Mouse (Mus musculus) G1E (cell line): ENCODE results near the gene 4930558K02Rik. TPM values are rescaled to one million over a fixed set of nuclear protein-coding genes. Genes with fewer than 3 reads are reported as not detected.

Experiments
- ATAC-seq: 2 replicates; pipeline ENCODE4 v1.8.0; 2016; ENCODE audit warnings: mild to moderate bottlenecking; ENCODE audit not compliant: insufficient number of reproducible peaks, poor library complexity, low FRiP score, severe bottlenecking; ENCODE audit errors: extremely low read depth
- DNase-seq: peaks from one replicate; pipeline ENCODE4 v3.0.0; 2012; ENCODE audit warnings: low spot score
- H3K27me3 ChIP-seq: 2 replicates; pipeline ENCODE4 v1.6.1; 2012; ENCODE audit warnings: mild to moderate bottlenecking, low read length, inconsistent platforms; ENCODE audit not compliant: insufficient read depth
- H3K36me3 ChIP-seq: replicated peaks from 2 replicates; pipeline ENCODE3; 2012; ENCODE audit warnings: mild to moderate bottlenecking, inconsistent platforms
- H3K4me1 ChIP-seq: 2 replicates; pipeline ENCODE4 v1.6.1; 2012; ENCODE audit warnings: low read depth, low read length, inconsistent platforms, mixed read lengths; ENCODE audit not compliant: insufficient read depth
- H3K4me3 ChIP-seq: 2 replicates; pipeline ENCODE4 v1.5.1; 2012; ENCODE audit warnings: low read depth, mild to moderate bottlenecking, inconsistent platforms, low read length, moderate library complexity, mixed read lengths
- H3K9me3 ChIP-seq: replicated peaks from 2 replicates; pipeline ENCODE4 v1.6.1; 2012; ENCODE audit warnings: inconsistent platforms
- CTCF ChIP-seq: IDR thresholded peaks from 2 replicates; pipeline ENCODE4 v1.5.1; 2012; ENCODE audit warnings: low read depth, low read length, inconsistent platforms, mixed read lengths
- GATA1 ChIP-seq: IDR thresholded peaks from 2 replicates; pipeline ENCODE4 v1.6.1; 2012; ENCODE audit warnings: borderline replicate concordance, low read length, inconsistent platforms, mixed read lengths
- GATA2 ChIP-seq: IDR thresholded peaks from 2 replicates; pipeline ENCODE4 v1.6.1; 2012; ENCODE audit warnings: low read depth, low read length, inconsistent platforms, borderline replicate concordance
- POLR2AphosphoS5 ChIP-seq: IDR thresholded peaks from 2 replicates; pipeline ENCODE4 v1.6.1; 2012; ENCODE audit warnings: low read depth, low read length, inconsistent platforms; ENCODE audit not compliant: insufficient replicate concordance
- TAL1 ChIP-seq: conservative IDR thresholded peaks from 2 replicates; pipeline ENCODE4 v1.6.1; 2012; ENCODE audit warnings: low read depth, low read length, inconsistent platforms, mixed read lengths
- polyA plus RNA-seq: library from polyadenylated mRNA; stranded (reverse); fragments of >175 nt; gene quantifications from 2 replicates; pipeline ENCODE4 v1.2.3, GENCODE M21; 2012
- total RNA-seq, 2 experiments: library from RNA; stranded (forward) in 1 of 2; stranded (reverse) in 1 of 2; fragments of 200-1000 nt in 1 of 2; fragments of >200 nt in 1 of 2; fragmentation: Nextera tagmentation in 1 of 2; gene quantifications; 2 replicates each; pipeline ENCODE4 v1.2.3; 2014 to 2017

4930558K02Rik gene
- total and polyA plus RNA-seq, 3 experiments: not detected

DNA sequence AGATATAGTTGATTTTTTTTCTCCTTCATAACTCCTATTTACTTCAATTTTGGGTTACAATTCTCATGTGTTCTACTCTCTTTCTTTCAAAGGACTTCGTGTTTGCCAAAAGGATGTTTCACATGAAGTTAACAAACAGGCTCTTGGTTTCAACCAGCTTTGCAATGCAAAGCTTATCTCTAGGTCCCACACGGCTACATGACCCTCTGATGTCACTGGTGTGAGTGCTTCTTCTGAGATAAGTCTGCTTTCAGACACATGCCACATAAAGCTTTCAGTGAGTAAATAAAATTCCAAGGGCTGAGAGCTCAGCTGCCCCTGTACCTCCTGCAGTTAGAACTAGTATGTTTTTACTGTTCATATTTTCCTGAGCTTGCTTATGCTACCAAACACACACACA is 84.9 kb downstream of the 4930558K02Rik start:
- peaks cover 46% of the 10 kb centered on the region for H3K4me1 ChIP-seq
- peak; percentile 93 for ATAC-seq
- H3K4me3 ChIP-seq: no peak overlapping the region; the same call in 1 of the 2 replicates

GRCm38 (mm10) chr1:161894126-161894525 is 85.3 kb downstream of the 4930558K02Rik start:
- ATAC-seq (peak; percentile 32), DNase-seq (no peak)
- H3K27me3 ChIP-seq: no peaks in the 10 kb centered on the region
- H3K4me1 ChIP-seq: peaks cover 47% of the 10 kb centered on the region
- TF ChIP-seq TAL1 (no peak), CTCF (no peak), POLR2AphosphoS5 (no peak), GATA2 (no peak), GATA1 (no peak)
- no peaks in the 10 kb centered on the region for H3K9me3 ChIP-seq
- peak overlapping the region; percentile 38; the same call in 1 of the 2 replicates for H3K4me3 ChIP-seq
- H3K36me3 ChIP-seq: no peaks in the 10 kb centered on the region

More for the DNA sequence above, 84.9 kb downstream of the 4930558K02Rik start:
- Histone ChIP-seq H3K27me3 (no peaks in the 10 kb centered on the region), H3K9me3 (no peaks in the 10 kb centered on the region), H3K36me3 (no peaks in the 10 kb centered on the region)
- TF ChIP-seq TAL1 (peak; percentile 94), GATA2 (no peak)
- peak; percentile 66 for DNase-seq

Other genes with a start within 250 kb of the 4930558K02Rik start
- gene Fasl, start 191.1 kb downstream of the 4930558K02Rik start, total RNA-seq (2014; fragmentation: Nextera tagmentation): not detected in 2 replicates
- 0.05 and 0.17 TPM in 2 replicates for gene Fasl, start 191.1 kb downstream of the 4930558K02Rik start, total RNA-seq (2017)
- not detected in 2 replicates for gene Fasl, start 191.1 kb downstream of the 4930558K02Rik start, polyA plus RNA-seq
- 74.9 and 90.6 TPM in 2 replicates for gene Suco, start 103.0 kb downstream of the 4930558K02Rik start, total RNA-seq (2014; fragmentation: Nextera tagmentation)
- 44.7 and 58.9 TPM in 2 replicates for gene Suco, start 103.0 kb downstream of the 4930558K02Rik start, total RNA-seq (2017)
- 1.7 and 2.0 TPM in 2 replicates for gene Suco, start 103.0 kb downstream of the 4930558K02Rik start, polyA plus RNA-seq
- gene Pigc, start 10.4 kb downstream of the 4930558K02Rik start, total RNA-seq (2014; fragmentation: Nextera tagmentation): 14.6 and 17.7 TPM in 2 replicates
- 25.1 and 26.1 TPM in 2 replicates for gene Pigc, start 10.4 kb downstream of the 4930558K02Rik start, total RNA-seq (2017)
- 0.75 and 0.93 TPM in 2 replicates for gene Pigc, start 10.4 kb downstream of the 4930558K02Rik start, polyA plus RNA-seq